Mouse (Mus musculus) limb, embryonic 12.5 days (tissue): ENCODE measurements around the gene Gm11020. TPM values are rescaled to one million over a fixed set of nuclear protein-coding genes. Genes with fewer than 3 reads are reported as not detected.
"Not testable (repeated sequence)": the region's sequence is repeated elsewhere in the genome, so short reads cannot be mapped to it uniquely, and the experiment has no call there.

Experiments
- ATAC-seq: fragments of 200-750 bp; cut with Nextera tagmentation; 2 replicates; pipeline ENCODE4 v1.8.0; 2017; ENCODE audit warnings: low read depth, moderate TSS enrichment; ENCODE audit not compliant: insufficient number of reproducible peaks, insufficient read depth, low FRiP score, low TSS enrichment
- H3K27ac ChIP-seq: fragments of 300-500 bp; sonication (generic); 2 replicates; pipeline ENCODE4 v1.5.1; 2016; ENCODE audit warnings: mild to moderate bottlenecking, moderate library complexity
- H3K27me3 ChIP-seq: fragments of 300-500 bp; sonication (generic); 2 replicates; pipeline ENCODE4 v1.6.1; 2016; ENCODE audit warnings: mild to moderate bottlenecking, moderate library complexity
- H3K36me3 ChIP-seq: fragments of 300-500 bp; sonication (generic); 2 replicates; pipeline ENCODE4 v1.6.1; 2016; ENCODE audit warnings: mild to moderate bottlenecking, moderate library complexity
- H3K4me1 ChIP-seq: fragments of 300-500 bp; sonication (generic); replicated peaks from 2 replicates; pipeline ENCODE4 v1.6.1; 2016
- H3K4me2 ChIP-seq: fragments of 300-500 bp; sonication (generic); 2 replicates; pipeline ENCODE4 v1.6.1; 2016; ENCODE audit warnings: mild to moderate bottlenecking, moderate library complexity
- H3K4me3 ChIP-seq: fragments of 300-500 bp; sonication (generic); replicated peaks from 2 replicates; pipeline ENCODE4 v1.5.1; 2016; ENCODE audit warnings: mild to moderate bottlenecking
- H3K9ac ChIP-seq: fragments of 300-500 bp; sonication (generic); replicated peaks from 2 replicates; pipeline ENCODE4 v1.6.1; 2016; ENCODE audit warnings: mild to moderate bottlenecking, moderate library complexity
- H3K9me3 ChIP-seq: fragments of 300-500 bp; sonication (generic); 2 replicates; pipeline ENCODE4 v1.6.1; 2016; ENCODE audit warnings: mild to moderate bottlenecking, moderate library complexity
- WGBS: fragments of 180-500 bp; shearing (Covaris S2); methylation state at CpG from one replicate; pipeline ENCODE4 v1.1.7; 2016; 5-methylcytosine and 5-hydroxymethylcytosine counted together
- polyA plus RNA-seq: library from polyadenylated mRNA; unstranded; fragments of >200 nt; fragmentation: Nextera tagmentation; extraction: Ambion mirVana; gene quantifications from 2 replicates; pipeline ENCODE4 v1.2.1, GENCODE M21; 2016

Gm11020 gene
- polyA plus RNA-seq: not detected in 2 replicates

DNA sequence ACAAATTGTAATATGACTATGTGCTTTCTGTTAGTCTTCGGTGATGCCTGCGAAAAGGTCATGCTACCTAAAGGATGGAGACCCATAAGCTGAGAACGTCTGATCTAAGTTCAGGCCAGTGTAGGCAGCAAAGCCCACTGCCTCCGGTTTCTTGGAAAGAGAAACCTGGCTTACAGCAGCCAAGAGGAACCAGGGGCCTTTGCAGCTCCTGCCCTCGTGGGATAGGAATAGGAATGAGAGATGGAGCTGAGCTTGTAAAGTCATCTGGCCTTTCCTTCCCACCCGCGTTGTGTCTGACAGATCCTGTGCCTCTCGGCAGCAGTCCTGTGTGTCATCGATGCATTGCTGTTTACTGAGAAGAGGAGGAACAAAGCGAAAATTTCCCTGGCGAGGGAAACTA is at the start of gene Gm11020:
Gm11020 (plus strand) TSS at position 301 of the 400 bp plus-strand sequence.
- not testable (repeated sequence) for H3K4me1 ChIP-seq, H3K36me3 ChIP-seq, H3K4me2 ChIP-seq, ATAC-seq, H3K27ac ChIP-seq, H3K27me3 ChIP-seq, H3K4me3 ChIP-seq, H3K9me3 ChIP-seq, H3K9ac ChIP-seq
- 79% methylated on average over 11 of the region's 11 CpGs for WGBS

DNA sequence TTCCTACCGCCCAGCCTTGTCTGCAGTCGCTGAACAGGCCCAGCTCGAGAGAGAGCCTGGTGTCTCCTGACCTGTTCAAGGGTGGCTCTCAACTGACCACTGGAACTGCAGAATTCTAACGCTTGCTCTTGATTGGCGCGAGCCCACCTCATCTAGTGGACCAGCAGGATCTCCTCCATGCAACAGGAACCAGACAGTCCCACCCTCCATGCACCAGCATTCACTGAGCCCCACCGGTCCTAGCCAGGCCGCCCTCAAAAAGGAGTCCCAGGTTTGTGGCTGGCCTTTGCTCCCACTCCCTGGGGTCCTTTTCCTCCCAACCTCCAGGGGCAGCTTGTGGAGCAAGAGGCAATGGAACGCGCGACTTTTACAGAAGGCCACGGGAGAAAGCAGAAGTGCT is 28.3 kb upstream of the Gm11020 start, which contains the start of gene Cmtm2a:
Cmtm2a (minus strand) TSS at position 101 of the 400 bp plus-strand sequence.
- not testable (repeated sequence) for H3K9me3 ChIP-seq, H3K36me3 ChIP-seq, ATAC-seq, H3K4me1 ChIP-seq, H3K27me3 ChIP-seq, H3K9ac ChIP-seq, H3K4me3 ChIP-seq, H3K4me2 ChIP-seq, H3K27ac ChIP-seq
- WGBS: 85% methylated on average over 12 of the region's 12 CpGs

DNA sequence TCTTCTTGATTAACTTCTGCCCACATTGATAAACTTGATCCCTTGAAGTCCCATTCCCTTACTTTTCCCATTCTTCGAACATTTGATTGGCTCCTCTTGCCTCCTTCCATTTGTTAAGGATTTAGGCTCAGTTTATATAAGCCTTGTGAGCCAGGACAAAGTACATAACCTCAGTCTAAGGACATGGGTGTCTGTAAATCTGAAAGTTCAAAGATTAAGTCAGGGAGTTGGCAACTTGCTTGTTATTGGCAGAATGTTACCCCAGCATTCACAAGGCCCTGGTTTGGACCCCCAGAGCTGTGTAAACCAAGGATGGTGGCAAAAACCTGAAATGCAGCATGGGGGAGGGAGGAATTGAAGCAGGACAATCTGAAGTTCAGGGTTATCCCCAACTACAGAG is 27.0 kb upstream of the Gm11020 start:
- 85% methylated on average over 1 of the region's 1 CpGs for WGBS
- H3K4me1 ChIP-seq: no peaks in the 10 kb centered on the region
- H3K9ac ChIP-seq: no peak overlapping the region
- no peaks in the 10 kb centered on the region for H3K9me3 ChIP-seq
- no peaks in the 10 kb centered on the region for H3K36me3 ChIP-seq
- ATAC-seq: no peak
- no peak overlapping the region for H3K4me2 ChIP-seq
- no peak overlapping the region for H3K4me3 ChIP-seq
- no peak overlapping the region for H3K27ac ChIP-seq
- H3K27me3 ChIP-seq: no peaks in the 10 kb centered on the region

DNA sequence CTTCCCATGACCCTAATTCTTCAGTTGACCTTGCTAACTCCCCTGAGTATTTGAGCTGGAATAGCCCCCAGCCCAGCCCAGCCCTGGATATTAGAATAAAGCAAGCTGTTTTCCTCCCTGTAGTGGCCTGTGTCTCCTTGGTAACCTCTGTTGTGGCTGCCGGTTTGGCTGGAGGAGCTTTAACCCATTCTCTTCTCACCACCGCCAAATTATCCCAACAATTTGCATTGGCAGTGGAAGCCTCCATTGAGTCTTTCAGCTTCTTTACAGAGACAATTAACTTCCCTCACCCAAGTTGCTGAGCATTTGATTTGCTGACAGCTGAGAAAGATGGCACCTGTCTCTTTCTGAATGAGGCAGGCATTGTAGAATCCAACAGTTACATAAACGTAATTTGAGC is 19.8 kb upstream of the Gm11020 start:
- not testable (repeated sequence) for H3K9ac ChIP-seq, H3K27ac ChIP-seq, H3K4me2 ChIP-seq, H3K4me3 ChIP-seq, H3K9me3 ChIP-seq, H3K4me1 ChIP-seq, H3K36me3 ChIP-seq, H3K27me3 ChIP-seq, ATAC-seq
- WGBS: 26% methylated on average over 3 of the region's 3 CpGs

DNA sequence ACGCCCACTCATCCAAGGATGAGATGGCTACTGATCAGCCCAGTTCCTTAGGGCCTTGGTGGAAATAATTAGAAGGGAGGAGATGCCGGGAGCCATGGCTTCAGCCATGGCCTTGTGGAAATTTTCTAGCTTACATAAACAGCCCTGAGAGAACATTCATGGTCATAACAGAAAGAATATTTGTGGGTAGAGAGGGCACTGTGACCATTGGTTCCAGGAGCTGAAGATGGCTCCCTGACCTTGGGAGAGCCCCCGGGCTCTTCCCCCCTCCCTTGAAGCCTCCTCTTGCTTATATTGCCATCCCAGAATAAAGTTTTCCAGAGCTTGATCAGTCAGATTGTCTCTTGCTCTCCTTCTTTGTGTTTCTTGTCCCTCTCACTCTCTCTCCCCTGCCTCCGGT is 18.8 kb upstream of the Gm11020 start:
- not testable (repeated sequence) for H3K4me2 ChIP-seq, H3K4me3 ChIP-seq, H3K9ac ChIP-seq, H3K27ac ChIP-seq, H3K4me1 ChIP-seq, H3K27me3 ChIP-seq, H3K36me3 ChIP-seq, H3K9me3 ChIP-seq, ATAC-seq
- WGBS: 91% methylated on average over 4 of the region's 4 CpGs

DNA sequence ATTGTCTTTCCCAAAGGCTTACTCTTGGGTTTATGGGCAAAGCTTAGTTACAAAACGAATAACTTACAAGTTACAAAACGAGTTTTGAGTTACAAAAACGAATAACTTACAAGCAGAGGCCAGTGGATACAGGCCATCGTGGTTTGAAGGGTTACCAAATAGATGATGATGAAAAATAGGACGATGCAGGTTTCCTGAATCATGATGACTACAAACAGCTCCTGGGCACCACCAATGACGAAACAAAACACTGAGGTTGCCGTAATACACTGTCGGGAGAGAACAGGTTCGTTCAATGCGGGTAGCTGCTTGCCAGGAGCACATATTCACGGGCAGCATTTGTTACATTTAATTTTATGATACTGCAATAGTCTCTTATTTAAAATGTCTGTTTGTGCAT is 16.4 kb upstream of the Gm11020 start:
- H3K9me3 ChIP-seq: no peaks in the 10 kb centered on the region
- H3K27ac ChIP-seq: no peak overlapping the region
- no peaks in the 10 kb centered on the region for H3K27me3 ChIP-seq
- H3K4me2 ChIP-seq: no peak overlapping the region
- H3K4me3 ChIP-seq: no peak overlapping the region
- 87% methylated on average over 11 of the region's 11 CpGs for WGBS
- H3K4me1 ChIP-seq: peaks cover 5% of the 10 kb centered on the region; the same call in 1 of the 2 replicates
- H3K36me3 ChIP-seq: no peaks in the 10 kb centered on the region
- no peak overlapping the region for H3K9ac ChIP-seq
- no peak for ATAC-seq

DNA sequence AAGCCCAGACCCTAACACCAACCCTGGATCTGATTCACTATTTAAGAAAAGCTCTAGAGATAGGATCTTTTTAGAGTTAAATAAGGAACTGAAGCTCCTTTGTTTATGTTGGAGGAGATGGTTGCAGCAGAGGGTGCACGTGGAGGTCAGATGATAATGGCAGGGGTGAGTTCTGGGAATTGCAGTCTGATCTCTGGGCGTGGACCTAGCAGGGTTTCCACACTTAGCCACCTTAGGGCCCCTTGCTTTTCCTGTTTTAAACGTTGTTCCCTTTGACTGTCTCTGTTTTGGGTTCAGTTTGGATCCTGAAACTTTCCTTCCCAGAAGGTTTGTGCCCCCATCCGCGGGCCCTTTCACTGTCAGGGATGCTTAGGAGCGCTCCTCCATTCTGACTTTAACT is 13.0 kb upstream of the Gm11020 start:
- not testable (repeated sequence) for H3K4me2 ChIP-seq, H3K9ac ChIP-seq, H3K4me1 ChIP-seq, ATAC-seq, H3K36me3 ChIP-seq, H3K27me3 ChIP-seq, H3K9me3 ChIP-seq, H3K27ac ChIP-seq, H3K4me3 ChIP-seq
- WGBS: 47% methylated on average over 6 of the region's 6 CpGs

DNA sequence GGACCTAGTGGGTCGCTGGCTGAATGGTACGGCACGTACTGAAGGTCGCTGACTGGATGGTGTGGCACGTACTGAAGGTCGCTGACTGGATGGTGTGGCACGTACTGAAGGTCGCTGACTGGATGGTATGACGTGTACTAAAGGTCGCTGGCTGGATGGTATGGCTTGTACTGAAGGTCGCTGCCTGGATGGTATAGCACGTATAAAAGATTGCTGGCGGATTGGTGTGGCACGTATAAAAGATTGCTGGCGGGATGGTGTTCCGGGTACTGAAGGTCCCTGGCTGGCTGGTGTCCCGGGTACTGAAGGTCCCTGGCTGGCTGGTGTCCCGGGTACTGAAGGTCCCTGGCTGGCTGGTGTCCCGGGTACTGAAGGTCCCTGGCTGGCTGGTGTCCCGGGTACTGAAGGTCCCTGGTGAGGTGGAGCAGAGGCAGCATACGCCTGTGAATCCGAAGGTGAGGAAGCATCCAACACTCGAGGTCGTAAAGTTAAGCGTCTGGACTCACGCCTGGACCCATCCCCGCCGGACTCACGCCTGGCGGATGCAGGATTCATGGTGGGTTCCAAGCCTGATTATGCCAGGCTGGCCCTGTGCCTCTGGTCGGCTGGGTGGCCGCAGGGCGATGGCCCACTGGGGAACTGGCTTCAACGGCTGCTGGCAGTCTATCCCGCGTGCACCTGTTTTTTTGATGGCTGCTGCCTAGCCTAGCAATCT is 11.8 kb upstream of the Gm11020 start, which contains the start of the genes Gm45711 and Cmtm1:
Gm45711 (minus strand) TSS at position 641 of the 715 bp plus-strand sequence.
Cmtm1 (minus strand) TSS at position 705 of the 715 bp plus-strand sequence.
- not testable (repeated sequence) for H3K4me1 ChIP-seq, H3K4me2 ChIP-seq, ATAC-seq, H3K4me3 ChIP-seq, H3K9ac ChIP-seq, H3K27ac ChIP-seq, H3K36me3 ChIP-seq, H3K9me3 ChIP-seq, H3K27me3 ChIP-seq
- 88% methylated on average over 34 of the region's 36 CpGs for WGBS

DNA sequence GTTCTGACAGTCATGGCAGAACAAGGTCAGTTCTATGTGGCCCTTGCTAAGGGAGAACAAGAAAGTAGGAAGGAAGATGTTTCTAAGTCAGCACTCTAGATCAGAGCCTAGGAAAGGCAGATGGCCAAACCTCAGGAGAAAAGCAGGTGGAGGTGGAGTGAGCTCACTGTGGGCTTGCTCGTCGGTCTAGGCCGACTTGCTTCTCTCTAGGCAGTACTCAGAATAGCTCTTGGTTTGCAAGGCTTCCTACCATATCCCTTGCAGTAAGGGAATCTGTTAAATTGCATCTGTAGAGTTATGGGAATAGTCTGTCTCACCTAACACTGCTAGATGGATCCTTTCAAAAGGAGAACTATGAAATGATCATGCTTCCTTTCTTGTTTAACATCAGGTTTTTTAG is 9.3 kb upstream of the Gm11020 start:
- ATAC-seq, H3K4me3 ChIP-seq, H3K27me3 ChIP-seq, H3K27ac ChIP-seq, H3K9me3 ChIP-seq, H3K4me1 ChIP-seq, H3K36me3 ChIP-seq, H3K9ac ChIP-seq, H3K4me2 ChIP-seq: not testable (repeated sequence)
- 78% methylated on average over 3 of the region's 3 CpGs for WGBS

DNA sequence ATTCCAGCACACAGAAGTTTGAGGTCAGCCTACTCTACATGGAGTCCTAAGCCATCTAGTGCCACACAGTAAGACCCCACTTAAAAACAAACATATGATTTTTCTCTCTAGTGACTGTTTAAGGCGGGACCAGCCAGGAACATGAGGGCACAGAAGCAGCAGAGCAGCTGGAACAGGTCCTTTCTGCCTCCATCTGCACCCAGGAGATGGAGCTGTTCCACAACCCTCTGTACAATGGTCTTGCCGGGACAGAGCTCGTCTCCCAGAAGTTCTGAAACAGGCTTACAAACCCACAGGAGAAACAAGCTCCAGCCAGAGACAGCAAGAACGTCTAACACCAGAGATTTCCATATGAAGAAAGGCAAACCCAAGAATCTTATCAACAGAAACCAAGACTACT is 8.1 kb upstream of the Gm11020 start:
- WGBS: 60% methylated on average over 4 of the region's 4 CpGs
- Histone ChIP-seq H3K4me1 (no peaks in the 10 kb centered on the region), H3K4me3 (no peak overlapping the region), H3K27ac (no peak overlapping the region), H3K4me2 (no peak overlapping the region), H3K9me3 (no peaks in the 10 kb centered on the region), H3K27me3 (no peaks in the 10 kb centered on the region), H3K36me3 (no peaks in the 10 kb centered on the region), H3K9ac (no peak overlapping the region)
- ATAC-seq: no peak

DNA sequence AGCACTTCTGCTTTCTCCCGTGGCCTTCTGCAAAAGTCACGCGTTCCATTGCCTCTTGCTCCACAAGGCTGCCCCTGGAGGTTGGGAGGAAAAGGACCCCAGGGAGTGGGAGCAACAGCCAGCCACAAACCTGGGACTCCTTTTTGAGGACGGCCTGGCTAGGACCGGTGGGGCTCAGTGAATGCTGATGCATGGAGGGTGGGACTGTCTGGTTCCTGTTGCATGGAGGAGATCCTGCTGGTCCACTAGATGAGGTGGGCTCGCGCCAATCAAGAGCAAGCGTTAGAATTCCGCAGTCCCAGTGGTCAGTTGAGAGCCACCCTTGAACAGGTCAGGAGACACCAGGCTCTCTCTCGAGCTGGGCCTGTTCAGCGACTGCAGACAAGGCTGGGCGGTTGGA is 563 bp downstream of the Gm11020 start, which contains the start of gene Cmtm2b:
Cmtm2b (plus strand) TSS at position 301 of the 400 bp plus-strand sequence.
- H3K9me3 ChIP-seq, H3K4me3 ChIP-seq, H3K27ac ChIP-seq, H3K4me2 ChIP-seq, H3K36me3 ChIP-seq, H3K4me1 ChIP-seq, H3K27me3 ChIP-seq, H3K9ac ChIP-seq, ATAC-seq: not testable (repeated sequence)
- WGBS: 88% methylated on average over 12 of the region's 12 CpGs
